8 mouse cellular contexts compared by ENCODE assay signal in the genomic region with DNA sequence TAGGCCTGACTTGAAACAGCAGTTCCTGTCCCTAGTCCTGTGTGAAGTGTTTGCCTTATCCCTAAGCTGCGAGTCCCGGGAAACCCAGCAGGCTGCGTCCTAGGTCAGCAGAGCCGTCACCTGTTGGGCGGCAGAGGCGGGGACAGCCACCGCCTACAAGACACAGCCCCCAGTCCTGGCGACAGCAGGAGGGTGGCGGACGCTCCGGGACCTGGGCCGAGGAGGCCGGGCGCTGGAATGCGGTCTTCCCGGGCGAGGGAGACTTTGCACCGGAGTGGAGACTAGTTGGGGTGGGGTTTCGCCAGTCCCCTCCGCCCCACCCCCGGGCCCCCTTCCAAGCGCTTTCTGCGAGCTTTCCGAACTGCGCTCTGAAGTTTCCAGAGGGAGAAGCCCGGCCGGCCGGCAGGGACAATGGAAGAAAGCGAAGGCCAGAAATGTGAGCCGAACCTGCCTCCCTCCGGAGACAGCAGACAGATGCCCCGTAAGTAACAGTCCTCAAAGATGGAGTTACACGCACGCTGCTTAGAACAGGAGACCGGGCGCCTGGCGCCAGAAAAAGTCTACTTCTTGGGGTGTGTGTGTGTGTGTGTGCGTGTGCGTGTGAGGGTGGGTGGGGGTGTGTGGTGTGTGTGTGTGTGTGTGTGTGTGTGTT.
DNase-seq lines count a peak whose midpoint lies in the region; ATAC-seq and TF ChIP-seq lines count a peak whose summit lies in the region.

No protein-coding gene starts in this region.

- H3K27me3 ChIP-seq in embryonic facial prominence, embryonic 10.5 days (replicated peaks; ENCODE audit: low read depth, poor library complexity, severe bottlenecking), result 0 out of 2 replicates have a peak, but pooled peaks cover 3% of the 10 kb centered on the region
- no peaks in the 10 kb centered on the region for H3K27me3 ChIP-seq in heart, embryonic 10.5 days (ENCODE audit: insufficient read depth, poor library complexity, severe bottlenecking)
- H3K27me3 ChIP-seq in kidney, embryonic 14.5 days (ENCODE audit: control insufficient read depth, insufficient read depth, low read length), result no peaks in the 10 kb centered on the region
- no peaks in the 10 kb centered on the region for H3K27me3 ChIP-seq in stomach, embryonic 14.5 days (ENCODE audit: control insufficient read depth, insufficient read depth, low read length)

- no peaks in the 10 kb centered on the region for H3K36me3 ChIP-seq in embryonic facial prominence, embryonic 10.5 days (replicated peaks)
- H3K36me3 ChIP-seq in heart, embryonic 10.5 days, result no peaks in the 10 kb centered on the region
- no peaks in the 10 kb centered on the region for H3K36me3 ChIP-seq in kidney, embryonic 14.5 days (ENCODE audit: control insufficient read depth, insufficient read depth, low read length)
- H3K36me3 ChIP-seq in stomach, embryonic 14.5 days (ENCODE audit: control insufficient read depth, insufficient read depth, low read length), result no peaks in the 10 kb centered on the region

- peak; percentile 89 for ATAC-seq in kidney, embryonic 14.5 days (ENCODE audit: low FRiP score, low TSS enrichment)
- ATAC-seq in stomach, embryonic 14.5 days (ENCODE audit: insufficient number of reproducible peaks, insufficient read depth, low FRiP score, low read depth), result peak; percentile 90

- peak overlapping the region; percentile 46 for H3K4me3 ChIP-seq in left cerebral cortex, adult 2 months
- peak overlapping the region; percentile 71 for H3K4me3 ChIP-seq in embryonic facial prominence, embryonic 10.5 days
- peak overlapping the region; percentile 75 for H3K4me3 ChIP-seq in heart, embryonic 10.5 days
- H3K4me3 ChIP-seq in kidney, embryonic 14.5 days (ENCODE audit: low read length), result peak overlapping the region; percentile 73
- H3K4me3 ChIP-seq in stomach, embryonic 14.5 days (ENCODE audit: low read depth, low read length), result peak overlapping the region; percentile 52

- no peak for TF ChIP-seq CTCF in left cerebral cortex, adult 2 months (IDR thresholded peaks at IDR 0.05)

- H3K9ac ChIP-seq in kidney, embryonic 14.5 days (ENCODE audit: low read depth, low read length), result peak overlapping the region; percentile 77
- H3K9ac ChIP-seq in stomach, embryonic 14.5 days (replicated peaks; ENCODE audit: low read depth, low read length), result peak overlapping the region; percentile 63

- H3K4me2 ChIP-seq in kidney, embryonic 14.5 days (replicated peaks; ENCODE audit: low read depth, low read length), result peak overlapping the region; percentile 73
- H3K4me2 ChIP-seq in stomach, embryonic 14.5 days (replicated peaks; ENCODE audit: low read depth, low read length), result peak overlapping the region; percentile 45

- peak in 1 of 2 experiments; percentile 18 for DNase-seq in left cerebral cortex, adult 2 months (ENCODE audit: extremely low spot score in 1 of 2, low spot score in 2 of 2)
- no peak for DNase-seq in left cerebral cortex, adult 9 months (ENCODE audit: low spot score in 2 of 2)
- DNase-seq in embryonic facial prominence, embryonic 10.5 days (ENCODE audit: low spot score), result peak; percentile 83
- peak; percentile 89 for DNase-seq in heart, embryonic 10.5 days (ENCODE audit: low spot score)
- peak; percentile 81 for DNase-seq in lung, postnatal 10 days
- DNase-seq in spleen, adult 18-20 months, result no peak

- under 1% methylated on average over 39 of the region's 39 CpGs for WGBS in embryonic facial prominence, embryonic 10.5 days
- under 1% methylated on average over 39 of the region's 39 CpGs for WGBS in heart, embryonic 10.5 days
- under 1% methylated on average over 38 of the region's 39 CpGs for WGBS in kidney, embryonic 14.5 days
- under 1% methylated on average over 39 of the region's 39 CpGs for WGBS in stomach, embryonic 14.5 days

- H3K9me3 ChIP-seq in embryonic facial prominence, embryonic 10.5 days, result no peaks in the 10 kb centered on the region
- no peaks in the 10 kb centered on the region for H3K9me3 ChIP-seq in heart, embryonic 10.5 days
- H3K9me3 ChIP-seq in kidney, embryonic 14.5 days (ENCODE audit: control insufficient read depth, low read length), result no peaks in the 10 kb centered on the region
- H3K9me3 ChIP-seq in stomach, embryonic 14.5 days (ENCODE audit: control insufficient read depth, low read depth, low read length), result no peaks in the 10 kb centered on the region

- H3K4me1 ChIP-seq in embryonic facial prominence, embryonic 10.5 days, result peaks cover 25% of the 10 kb centered on the region
- H3K4me1 ChIP-seq in heart, embryonic 10.5 days, result peaks cover 21% of the 10 kb centered on the region
- peaks cover 11% of the 10 kb centered on the region; the same call in 1 of the 2 replicates for H3K4me1 ChIP-seq in kidney, embryonic 14.5 days (ENCODE audit: control insufficient read depth, insufficient read depth, low read length)
- H3K4me1 ChIP-seq in stomach, embryonic 14.5 days (ENCODE audit: control insufficient read depth, insufficient read depth, low read length), result peaks cover 14% of the 10 kb centered on the region

- H3K27ac ChIP-seq in left cerebral cortex, adult 2 months, result peak overlapping the region; percentile 21; the same call in 1 of the 2 replicates
- peak overlapping the region; percentile 92 for H3K27ac ChIP-seq in embryonic facial prominence, embryonic 10.5 days (replicated peaks)
- H3K27ac ChIP-seq in heart, embryonic 10.5 days, result peak overlapping the region; percentile 91
- H3K27ac ChIP-seq in kidney, embryonic 14.5 days (ENCODE audit: low read depth, low read length), result peak overlapping the region; percentile 93
- peak overlapping the region; percentile 91 for H3K27ac ChIP-seq in stomach, embryonic 14.5 days (ENCODE audit: low read length)

- intact Hi-C loops in left cerebral cortex, adult 2 months (cut with DNase I), result no loop called here

Comparison
In these comparisons a context has a peak if more than half of its experiments do, and no peak if none do; other contexts are left out.
1. DNase-seq: peak in embryonic facial prominence, embryonic 10.5 days (single experiment), heart, embryonic 10.5 days (single experiment) and lung, postnatal 10 days (single experiment); none in left cerebral cortex, adult 9 months (0 of 2) and spleen, adult 18-20 months (0 of 2).
2. H3K27ac ChIP-seq: peak in every context shown above with its lines; median percentile 93 in kidney, embryonic 14.5 days; 92 in embryonic facial prominence, embryonic 10.5 days; 91 in heart, embryonic 10.5 days; 91 in stomach, embryonic 14.5 days; 21 in left cerebral cortex, adult 2 months.
3. Peak in every context shown above with its lines, with median percentiles within 50 percentile points of each other: H3K4me3 ChIP-seq.